Mouse (Mus musculus): ENCODE data around the gene Itgb1bp1. TPM values are rescaled to one million over a fixed set of nuclear protein-coding genes. Genes with fewer than 3 reads are reported as not detected.
A peak's percentile ranks its signal among the peaks of the same experiment; 100 is the strongest.

Itgb1bp1 gene
- polyA plus RNA-seq, 1 experiment: 23.6 TPM

GRCm38 (mm10) chr12:21266784-21267098, 19.3 kb downstream of the Itgb1bp1 start:
- no peak for DNase-seq
- Histone ChIP-seq H3K27me3 (replicated peaks; ENCODE audit: control insufficient read depth, insufficient read depth, low read length) (no peaks in the 10 kb centered on the region), H3K4me1 (ENCODE audit: control insufficient read depth, insufficient read depth, low read length) (no peaks in the 10 kb centered on the region), H3K4me3 (ENCODE audit: insufficient read depth, low read depth, low read length) (no peak overlapping the region), H3K27ac (ENCODE audit: insufficient read depth, low read depth, low read length) (no peak overlapping the region), H3K36me3 (ENCODE audit: control insufficient read depth, insufficient read depth, low read length) (peaks cover 2% of the 10 kb centered on the region; the same call in 1 of the 2 replicates)
- no peak for TF ChIP-seq CTCF (conservative IDR thresholded peaks at IDR 0.05; ENCODE audit: insufficient read depth, insufficient read length, low read depth, low read length)
- TF ChIP-seq POLR2A (IDR thresholded peaks at IDR 0.05; ENCODE audit: low read depth, low read length): no peak
- 78% methylated on average over 2 of the region's 2 CpGs for WGBS

- Histone ChIP-seq H3K4me3 (ENCODE audit: insufficient read depth, low read depth, low read length) (no peak overlapping the region), H3K4me1 (ENCODE audit: control insufficient read depth, insufficient read depth, low read length) (no peaks in the 10 kb centered on the region), H3K27ac (ENCODE audit: insufficient read depth, low read depth, low read length) (no peak overlapping the region), H3K36me3 (ENCODE audit: control insufficient read depth, insufficient read depth, low read length) (peaks cover 2% of the 10 kb centered on the region; the same call in 1 of the 2 replicates), H3K27me3 (replicated peaks; ENCODE audit: control insufficient read depth, insufficient read depth, low read length) (no peaks in the 10 kb centered on the region)
- WGBS: 72% methylated on average over 14 of the region's 14 CpGs
- peak; percentile 76 for DNase-seq
- no peak for TF ChIP-seq POLR2A (IDR thresholded peaks at IDR 0.05; ENCODE audit: low read depth, low read length)
- TF ChIP-seq CTCF (conservative IDR thresholded peaks at IDR 0.05; ENCODE audit: insufficient read depth, insufficient read length, low read depth, low read length): peak; percentile 76
These were observed 19.9 kb downstream of the Itgb1bp1 start for GRCm38 (mm10) chr12:21265946-21266783.

GRCm38 (mm10) chr12:21265501-21265900, 20.6 kb downstream of the Itgb1bp1 start:
- no peaks in the 10 kb centered on the region for H3K27me3 ChIP-seq (replicated peaks; ENCODE audit: control insufficient read depth, insufficient read depth, low read length)
- H3K27ac ChIP-seq (ENCODE audit: insufficient read depth, low read depth, low read length): no peak overlapping the region
- H3K36me3 ChIP-seq (ENCODE audit: control insufficient read depth, insufficient read depth, low read length): 0 out of 2 replicates have a peak, but pooled peaks cover 2% of the 10 kb centered on the region
- no peak for DNase-seq
- WGBS: 90% methylated on average over 4 of the region's 4 CpGs
- no peak overlapping the region for H3K4me3 ChIP-seq (ENCODE audit: insufficient read depth, low read depth, low read length)
- no peak for TF ChIP-seq POLR2A (IDR thresholded peaks at IDR 0.05; ENCODE audit: low read depth, low read length)
- H3K4me1 ChIP-seq (ENCODE audit: control insufficient read depth, insufficient read depth, low read length): no peaks in the 10 kb centered on the region

GRCm38 (mm10) chr12:21264970-21265369, 21.1 kb downstream of the Itgb1bp1 start:
- H3K27me3 ChIP-seq (replicated peaks; ENCODE audit: control insufficient read depth, insufficient read depth, low read length): no peaks in the 10 kb centered on the region
- no peaks in the 10 kb centered on the region for H3K4me1 ChIP-seq (ENCODE audit: control insufficient read depth, insufficient read depth, low read length)
- H3K4me3 ChIP-seq (ENCODE audit: insufficient read depth, low read depth, low read length): no peak overlapping the region
- TF ChIP-seq CTCF (conservative IDR thresholded peaks at IDR 0.05; ENCODE audit: insufficient read depth, insufficient read length, low read depth, low read length): no peak
- TF ChIP-seq POLR2A (IDR thresholded peaks at IDR 0.05; ENCODE audit: low read depth, low read length): no peak
- H3K27ac ChIP-seq (ENCODE audit: insufficient read depth, low read depth, low read length): peak overlapping the region; percentile 87
- DNase-seq: no peak
- WGBS: 56% methylated on average over 3 of the region's 3 CpGs
- no peaks in the 10 kb centered on the region for H3K36me3 ChIP-seq (ENCODE audit: control insufficient read depth, insufficient read depth, low read length)

- no peak overlapping the region for H3K4me3 ChIP-seq (ENCODE audit: insufficient read depth, low read depth, low read length)
- TF ChIP-seq CTCF (conservative IDR thresholded peaks at IDR 0.05; ENCODE audit: insufficient read depth, insufficient read length, low read depth, low read length) (no peak), POLR2A (IDR thresholded peaks at IDR 0.05; ENCODE audit: low read depth, low read length) (no peak)
- H3K36me3 ChIP-seq (ENCODE audit: control insufficient read depth, insufficient read depth, low read length): no peaks in the 10 kb centered on the region
- no peaks in the 10 kb centered on the region for H3K27me3 ChIP-seq (replicated peaks; ENCODE audit: control insufficient read depth, insufficient read depth, low read length)
- H3K27ac ChIP-seq (ENCODE audit: insufficient read depth, low read depth, low read length): peak overlapping the region; percentile 87
- DNase-seq: peak; percentile 82
- no peaks in the 10 kb centered on the region for H3K4me1 ChIP-seq (ENCODE audit: control insufficient read depth, insufficient read depth, low read length)
- 52% methylated on average over 5 of the region's 5 CpGs for WGBS
These were observed 21.8 kb downstream of the Itgb1bp1 start for GRCm38 (mm10) chr12:21264241-21264640.

- Histone ChIP-seq H3K27ac (ENCODE audit: insufficient read depth, low read depth, low read length) (peak overlapping the region; percentile 61; the same call in 1 of the 2 replicates), H3K27me3 (replicated peaks; ENCODE audit: control insufficient read depth, insufficient read depth, low read length) (no peaks in the 10 kb centered on the region), H3K4me1 (ENCODE audit: control insufficient read depth, insufficient read depth, low read length) (no peaks in the 10 kb centered on the region), H3K36me3 (ENCODE audit: control insufficient read depth, insufficient read depth, low read length) (no peaks in the 10 kb centered on the region), H3K4me3 (ENCODE audit: insufficient read depth, low read depth, low read length) (no peak overlapping the region)
- no peak for DNase-seq
- no peak for TF ChIP-seq POLR2A (IDR thresholded peaks at IDR 0.05; ENCODE audit: low read depth, low read length)
- 96% methylated on average over 5 of the region's 5 CpGs for WGBS
These were observed 22.8 kb downstream of the Itgb1bp1 start for GRCm38 (mm10) chr12:21263256-21263655.

- WGBS: 71% methylated on average over 4 of the region's 4 CpGs
- H3K4me3 ChIP-seq (ENCODE audit: insufficient read depth, low read depth, low read length): no peak overlapping the region
- TF ChIP-seq POLR2A (IDR thresholded peaks at IDR 0.05; ENCODE audit: low read depth, low read length) (no peak), CTCF (conservative IDR thresholded peaks at IDR 0.05; ENCODE audit: insufficient read depth, insufficient read length, low read depth, low read length) (no peak)
- no peaks in the 10 kb centered on the region for H3K27me3 ChIP-seq (replicated peaks; ENCODE audit: control insufficient read depth, insufficient read depth, low read length)
- no peak for DNase-seq
- no peak overlapping the region for H3K27ac ChIP-seq (ENCODE audit: insufficient read depth, low read depth, low read length)
- no peaks in the 10 kb centered on the region for H3K4me1 ChIP-seq (ENCODE audit: control insufficient read depth, insufficient read depth, low read length)
- no peaks in the 10 kb centered on the region for H3K36me3 ChIP-seq (ENCODE audit: control insufficient read depth, insufficient read depth, low read length)
These were observed 24.6 kb downstream of the Itgb1bp1 start for GRCm38 (mm10) chr12:21261521-21261920.
